Mouse (Mus musculus) gastrocnemius, adult 18-20 months (tissue): ENCODE measurements at regions not wholly inside any gene's neighbourhood (a gene's known extent, or its start where the extent isn't known, plus 50 kb on each side); places are given as distances from the start of the nearest gene placed in this dataset. TPM values are rescaled to one million over a fixed set of nuclear protein-coding genes. Genes with fewer than 3 reads are reported as not detected.

Source experiments
- DNase-seq: peaks from one replicate; pipeline ENCODE4 v3.0.0; 2021; ENCODE audit warnings: low spot score
- microRNA-seq: library from miRNA; unstranded; fragments of <30 nt; microRNA quantifications from one replicate; pipeline ENCODE4 v1.2.0, GENCODE M21; 2021

DNA sequence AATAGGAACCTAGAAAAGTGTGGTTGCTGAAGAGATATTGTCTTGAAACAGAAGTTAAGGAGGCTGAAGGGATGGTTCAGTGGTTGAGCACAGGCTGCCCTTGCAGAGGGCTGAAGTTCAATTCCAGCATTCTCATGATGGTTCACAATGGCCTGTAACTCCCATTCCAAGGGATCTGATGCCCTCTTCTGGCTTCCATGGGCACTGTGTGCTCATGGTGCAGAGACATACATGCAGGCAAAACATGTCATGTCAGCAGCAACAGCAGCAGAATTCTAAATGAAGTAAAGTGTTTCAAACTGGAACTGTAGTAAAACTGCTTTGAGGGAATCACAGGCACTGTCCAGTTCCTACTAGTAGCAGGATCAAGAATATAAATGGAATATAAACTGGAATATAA, 162.7 kb upstream of the Zpld1 start:
- DNase-seq, result no peak

GRCm38 (mm10) chr16:55447581-55447980, 149.8 kb upstream of the Zpld1 start:
- no peak for DNase-seq

- DNase-seq, result no peak
These were observed 145.2 kb upstream of the Zpld1 start for GRCm38 (mm10) chr16:55442821-55443581.

GRCm38 (mm10) chr16:55435139-55435968, 137.6 kb upstream of the Zpld1 start:
- DNase-seq, result no peak

- DNase-seq, result no peak
These were observed 124.0 kb upstream of the Zpld1 start for GRCm38 (mm10) chr16:55421569-55422342.

DNA sequence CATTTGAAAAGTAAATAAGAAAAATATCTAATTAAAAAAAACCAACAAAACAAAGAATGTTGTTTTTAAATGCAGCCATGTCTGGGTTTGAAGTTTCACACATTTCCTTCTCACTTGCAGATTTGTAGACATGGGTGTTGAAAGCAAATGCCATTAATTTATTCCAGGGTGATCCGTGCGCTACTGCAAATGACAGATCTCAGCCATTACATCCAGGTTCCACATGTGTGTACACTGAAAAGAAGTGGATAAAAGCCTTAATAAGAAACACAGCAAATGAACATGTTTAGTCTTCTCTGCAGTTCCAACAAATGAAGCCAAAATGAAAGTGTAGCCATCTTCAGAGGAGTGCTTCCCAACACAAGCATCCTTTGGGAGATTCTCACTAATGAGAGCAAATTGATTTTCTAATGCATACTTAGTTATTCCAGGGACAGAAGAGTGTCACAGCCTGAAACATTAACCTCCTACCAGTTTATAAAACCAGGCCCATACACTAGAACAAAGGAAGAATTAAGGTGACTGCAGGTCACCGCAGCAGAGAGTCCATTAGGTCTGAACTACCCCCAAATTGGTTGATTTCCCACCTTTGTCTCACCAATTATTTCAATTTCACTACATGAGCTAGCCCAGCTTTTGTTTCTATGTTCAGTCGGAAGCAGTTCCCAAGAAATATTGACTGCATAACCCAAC, 123.2 kb upstream of the Zpld1 start:
- no peak for DNase-seq

GRCm38 (mm10) chr16:55418871-55419270, 121.1 kb upstream of the Zpld1 start:
- no peak for DNase-seq

DNA sequence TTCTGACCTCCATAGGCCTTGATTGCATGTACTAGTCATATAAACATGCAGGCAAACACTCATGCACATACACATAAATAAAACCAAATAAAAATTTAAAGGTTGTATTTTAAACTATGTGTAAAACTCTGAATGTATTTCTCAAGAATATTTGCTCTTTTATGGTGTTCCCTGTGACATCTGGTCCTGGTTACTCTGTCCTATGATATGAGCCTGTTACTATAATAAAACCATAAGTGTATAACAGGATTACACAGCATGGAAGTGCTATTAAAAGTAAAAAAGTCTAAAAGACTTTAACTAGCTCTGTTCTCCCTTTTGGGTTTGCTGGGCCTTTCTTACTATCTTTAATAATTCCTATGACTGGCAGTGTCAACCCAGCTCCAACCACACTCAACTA, 103.0 kb upstream of the Zpld1 start:
- no peak for DNase-seq

DNA sequence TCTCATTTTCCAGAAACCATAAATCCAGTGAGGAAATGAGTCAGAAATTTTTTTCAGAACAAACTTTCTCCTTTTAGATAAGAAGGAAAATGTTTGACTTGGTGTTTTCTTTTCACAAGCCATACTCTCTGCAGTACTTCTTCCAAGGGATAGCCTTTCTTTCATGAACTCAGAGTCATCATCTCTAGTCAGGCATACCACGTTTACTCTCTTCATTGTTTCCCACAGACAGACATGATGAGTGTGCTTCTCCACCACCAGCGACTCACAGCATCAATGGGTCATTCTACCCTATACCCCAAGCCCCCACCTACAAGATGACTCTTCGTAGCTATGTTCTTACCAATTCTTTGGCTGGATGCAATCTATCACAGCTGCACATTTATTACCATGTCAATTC, 97.1 kb upstream of the Zpld1 start:
- DNase-seq, result no peak

DNA sequence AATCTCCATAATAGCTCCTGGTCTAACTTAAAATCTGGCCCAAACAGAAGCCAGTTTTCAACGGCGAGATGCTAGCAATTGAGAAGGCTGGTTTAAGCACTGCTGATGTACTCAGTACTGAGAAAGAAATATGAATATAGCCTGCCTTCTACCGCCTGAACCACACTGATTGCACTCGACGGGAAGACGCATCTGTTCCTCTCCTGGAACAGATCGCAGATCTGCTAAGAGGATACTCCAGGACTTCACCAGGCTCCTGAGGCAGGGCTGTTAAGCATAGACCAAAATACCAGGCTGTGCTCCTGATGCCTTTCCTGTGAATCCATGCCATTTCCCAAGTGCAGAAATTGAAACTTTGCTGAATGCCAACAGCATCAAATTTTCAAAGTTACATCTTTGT, 92.6 kb upstream of the Zpld1 start:
- no peak for DNase-seq

- DNase-seq, result no peak
These were observed 82.2 kb upstream of the Zpld1 start for GRCm38 (mm10) chr16:55379996-55380395.

DNA sequence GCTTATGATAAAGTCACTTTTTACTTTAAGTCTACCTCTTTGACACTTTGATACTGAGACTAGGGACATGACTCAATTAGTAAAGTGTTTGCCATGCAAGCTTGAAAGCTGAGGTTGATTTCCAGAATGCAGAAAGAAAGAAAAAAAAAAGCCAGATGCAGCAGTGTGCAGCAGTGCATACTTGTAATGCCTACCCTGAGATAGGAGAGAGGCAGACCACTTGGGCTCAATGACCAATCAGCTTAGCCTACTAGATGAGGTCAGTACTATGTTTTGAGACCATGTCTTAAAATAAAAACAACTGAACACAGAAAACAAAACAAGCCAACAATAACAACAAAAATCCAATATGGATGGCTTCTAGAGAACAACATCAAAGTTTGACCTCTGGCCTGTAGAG, 81.4 kb upstream of the Zpld1 start:
- DNase-seq, result no peak

- DNase-seq, result no peak
These were observed 80.9 kb upstream of the Zpld1 start for GRCm38 (mm10) chr16:55378701-55379100.

- no peak for DNase-seq
These were observed 78.1 kb upstream of the Zpld1 start for GRCm38 (mm10) chr16:55375922-55376321.

DNA sequence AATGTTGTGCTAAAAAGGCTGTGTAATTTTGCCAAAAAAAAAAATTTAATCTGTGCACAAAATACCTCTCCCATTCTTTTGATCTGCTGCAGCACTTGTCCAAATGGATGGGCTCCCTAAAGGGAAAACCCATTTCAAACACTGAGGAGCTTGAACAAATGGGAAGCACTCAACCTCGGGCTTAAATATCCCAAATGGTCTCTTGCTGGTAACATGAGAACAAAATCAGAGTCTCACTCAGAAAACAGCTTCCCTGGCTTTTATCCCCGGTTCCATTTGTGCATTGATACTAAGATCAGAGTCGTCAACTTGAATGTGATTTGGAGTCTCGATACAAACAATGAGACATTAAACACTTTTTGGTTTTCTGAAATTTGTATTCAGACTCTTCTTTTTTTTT, 59.9 kb upstream of the Zpld1 start:
- DNase-seq, result no peak

GRCm38 (mm10) chr16:55356097-55356496, 58.3 kb upstream of the Zpld1 start:
- no peak for DNase-seq

Small RNA genes in the stretch of these regions (microRNA-seq; reads per million reads assigned to microRNA genes)
- not detected for gene Mir5118
